Mouse (Mus musculus) ES-Bruce4 (cell line): ENCODE measurements around the gene Syde1. TPM values are rescaled to one million over a fixed set of nuclear protein-coding genes. Genes with fewer than 3 reads are reported as not detected.

Experiments
- H3K27ac ChIP-seq: 2 replicates; pipeline ENCODE4 v1.5.1; 2012; ENCODE audit warnings: low read length, inconsistent platforms; ENCODE audit not compliant: insufficient read depth
- H3K27me3 ChIP-seq: 2 replicates; pipeline ENCODE4 v1.6.1; 2012; ENCODE audit warnings: mild to moderate bottlenecking, low read length, inconsistent platforms; ENCODE audit not compliant: control insufficient read depth, poor library complexity, insufficient read depth, severe bottlenecking
- H3K36me3 ChIP-seq: 2 replicates; pipeline ENCODE4 v1.6.1; 2012; ENCODE audit warnings: inconsistent platforms, mild to moderate bottlenecking, low read length, moderate library complexity; ENCODE audit not compliant: control insufficient read depth, poor library complexity, insufficient read depth, severe bottlenecking
- H3K4me1 ChIP-seq: one replicate; pipeline ENCODE4 v1.8.1; 2011; ENCODE audit warnings: low read length; ENCODE audit not compliant: control insufficient read depth, insufficient read depth
- H3K4me3 ChIP-seq: 2 replicates; pipeline ENCODE4 v1.5.1; 2011; ENCODE audit warnings: low read depth, mild to moderate bottlenecking, low read length
- H3K9ac ChIP-seq: 2 replicates; pipeline ENCODE4 v1.6.1; 2012; ENCODE audit warnings: low read depth, mild to moderate bottlenecking, inconsistent platforms; ENCODE audit not compliant: poor library complexity, severe bottlenecking
- H3K9me3 ChIP-seq: replicated peaks from 2 replicates; pipeline ENCODE4 v1.6.1; 2012; ENCODE audit warnings: mild to moderate bottlenecking, low read length, inconsistent platforms; ENCODE audit not compliant: control insufficient read depth, poor library complexity, insufficient read depth, severe bottlenecking
- CTCF ChIP-seq: IDR thresholded peaks from one replicate; pipeline ENCODE4 v1.8.1; 2011; ENCODE audit warnings: low read depth, low read length
- EP300 ChIP-seq: IDR thresholded peaks from 2 replicates; pipeline ENCODE4 v1.6.1; 2011; ENCODE audit warnings: low read depth, low read length; ENCODE audit not compliant: insufficient read depth
- POLR2A ChIP-seq: IDR thresholded peaks from one replicate; pipeline ENCODE4 v1.8.1; 2011; ENCODE audit warnings: low read length; ENCODE audit not compliant: insufficient read depth
- polyA plus RNA-seq: library from polyadenylated mRNA; stranded (reverse); fragments of >200 nt; gene quantifications from 2 replicates; pipeline ENCODE4 v1.2.4, GENCODE M21; 2011; ENCODE audit warnings: low read depth; ENCODE audit not compliant: missing spikeins, insufficient read depth, insufficient read length

Gene Syde1
- polyA plus RNA-seq, 1 experiment, result 3.9 TPM

DNA sequence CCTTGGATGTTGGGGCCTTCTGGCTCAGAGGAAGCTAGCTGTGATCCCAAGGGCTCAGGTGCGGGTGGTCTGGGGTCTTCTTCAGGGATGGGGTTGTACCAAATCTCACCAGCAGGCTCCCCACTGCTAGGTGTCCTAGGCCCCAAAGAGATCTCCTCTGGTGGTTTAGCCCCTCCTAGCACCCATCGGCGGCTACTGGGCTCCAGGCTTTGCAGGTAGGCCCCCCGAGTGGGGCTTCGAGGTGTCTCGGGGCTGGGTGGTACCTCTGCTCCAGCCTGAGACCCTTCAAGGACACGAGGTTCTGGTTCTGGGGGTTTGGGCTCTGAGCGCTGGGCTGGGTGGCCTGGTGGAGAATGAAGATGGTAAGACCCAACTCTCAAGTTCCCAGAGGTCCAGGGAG is 1.9 kb downstream of the Syde1 start:
- no peaks in the 10 kb centered on the region for H3K27me3 ChIP-seq
- H3K4me3 ChIP-seq, result no peak overlapping the region
- no peaks in the 10 kb centered on the region for H3K36me3 ChIP-seq
- no peak overlapping the region for H3K27ac ChIP-seq
- H3K4me1 ChIP-seq, result peaks cover 3% of the 10 kb centered on the region
- no peak overlapping the region for H3K9ac ChIP-seq
- no peaks in the 10 kb centered on the region for H3K9me3 ChIP-seq
- no peak for TF ChIP-seq EP300
- TF ChIP-seq POLR2A, result no peak
- TF ChIP-seq CTCF, result no peak

DNA sequence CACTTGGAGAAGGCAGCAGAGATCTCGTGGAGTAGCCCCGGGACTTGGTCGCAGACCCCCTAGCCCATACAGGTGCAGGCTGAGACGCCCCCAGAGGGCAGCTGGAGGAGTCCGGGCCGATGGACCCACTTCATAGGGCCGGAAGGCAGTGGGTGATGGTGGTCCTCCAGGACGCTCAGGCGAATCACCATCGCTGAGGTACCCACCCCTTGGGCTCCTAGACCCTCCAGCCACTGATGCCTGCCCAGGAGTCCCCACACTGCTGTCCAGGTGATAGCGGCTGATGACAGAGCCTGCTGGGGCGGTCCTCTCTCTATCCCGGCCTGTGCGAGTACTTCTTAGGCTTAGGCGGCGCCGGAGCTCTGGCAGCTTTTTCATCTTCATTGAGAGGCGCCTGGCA is 2.5 kb downstream of the Syde1 start:
- H3K4me3 ChIP-seq, result no peak overlapping the region
- TF ChIP-seq POLR2A (no peak), EP300 (no peak), CTCF (no peak)
- H3K27ac ChIP-seq, result no peak overlapping the region
- no peaks in the 10 kb centered on the region for H3K27me3 ChIP-seq
- H3K9me3 ChIP-seq, result no peaks in the 10 kb centered on the region
- no peak overlapping the region for H3K9ac ChIP-seq
- H3K4me1 ChIP-seq, result peaks cover 3% of the 10 kb centered on the region
- no peaks in the 10 kb centered on the region for H3K36me3 ChIP-seq

DNA sequence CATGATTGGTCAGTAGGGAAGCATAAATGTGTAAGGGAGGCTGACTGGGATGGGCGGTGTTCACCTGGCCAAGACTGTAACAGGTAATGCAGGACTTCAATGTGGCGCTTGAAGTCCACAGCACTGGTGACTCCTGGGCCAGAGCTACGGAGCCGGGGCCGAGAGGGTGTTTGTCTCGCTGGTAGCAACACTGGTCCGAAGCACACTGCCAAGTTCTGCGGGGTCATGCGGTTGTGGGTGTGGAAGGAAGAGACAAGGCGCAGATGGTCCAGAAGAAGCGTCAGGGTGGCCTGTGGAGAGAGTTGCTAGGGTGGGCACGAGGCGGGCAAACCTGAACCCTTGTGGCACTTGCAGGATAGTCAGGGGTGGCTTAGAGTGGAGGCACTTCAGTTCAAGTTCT is 5.7 kb downstream of the Syde1 start:
- TF ChIP-seq POLR2A, result no peak
- TF ChIP-seq CTCF, result no peak
- TF ChIP-seq EP300, result no peak
- H3K4me1 ChIP-seq, result peaks cover 3% of the 10 kb centered on the region
- no peak overlapping the region for H3K9ac ChIP-seq

DNA sequence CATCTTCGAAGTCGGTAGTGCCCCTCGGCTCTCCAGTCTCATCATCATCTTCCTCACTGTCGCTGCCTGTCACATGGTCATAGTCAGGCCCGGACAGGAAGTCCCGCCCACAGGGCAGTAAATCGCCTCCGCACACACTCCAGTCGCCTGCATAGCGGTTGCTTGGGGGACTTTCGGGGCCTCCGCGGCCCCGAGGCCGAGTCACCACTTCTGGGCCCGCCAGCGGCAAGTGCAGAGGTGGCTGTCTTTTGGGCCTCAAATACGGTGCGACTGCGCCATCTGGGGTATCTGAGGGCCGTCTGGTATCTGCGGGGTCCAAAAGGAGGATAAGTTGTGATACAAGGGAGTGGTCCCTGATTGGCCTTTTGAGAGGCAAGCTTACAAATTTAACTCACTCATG is 6.2 kb downstream of the Syde1 start:
- H3K9me3 ChIP-seq, result no peaks in the 10 kb centered on the region
- no peak overlapping the region for H3K27ac ChIP-seq
- peak overlapping the region; percentile 43; the same call in 1 of the 2 replicates for H3K4me3 ChIP-seq
- H3K27me3 ChIP-seq, result no peaks in the 10 kb centered on the region
- H3K4me1 ChIP-seq, result peaks cover 3% of the 10 kb centered on the region
- TF ChIP-seq CTCF (no peak), POLR2A (no peak), EP300 (no peak)
- no peaks in the 10 kb centered on the region for H3K36me3 ChIP-seq
- H3K9ac ChIP-seq, result no peak overlapping the region

More for the DNA sequence above, 5.7 kb downstream of the Syde1 start:
- H3K36me3 ChIP-seq, result no peaks in the 10 kb centered on the region
- no peaks in the 10 kb centered on the region for H3K27me3 ChIP-seq
- peak overlapping the region; percentile 43 for H3K4me3 ChIP-seq
- H3K27ac ChIP-seq, result no peak overlapping the region
- H3K9me3 ChIP-seq, result no peaks in the 10 kb centered on the region

DNA sequence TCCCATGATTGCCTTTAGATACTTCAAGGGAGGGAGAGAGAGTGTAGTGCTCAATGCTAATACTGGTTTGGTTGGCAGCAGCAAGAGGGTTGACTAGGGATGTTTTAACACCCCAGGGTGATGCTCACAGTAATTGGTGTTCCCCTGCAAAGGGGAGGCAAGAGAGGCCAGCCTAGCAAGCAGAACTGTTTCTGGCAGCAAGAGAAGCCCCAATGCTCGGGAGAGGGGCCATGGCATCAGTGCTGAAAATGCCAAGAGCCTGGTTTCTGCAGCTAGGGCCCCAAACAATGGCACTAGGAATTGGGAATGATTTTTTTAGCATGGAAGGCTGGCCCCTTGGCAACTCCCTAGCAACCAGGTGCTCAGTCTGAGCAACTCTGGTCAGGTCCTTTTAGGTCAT is 6.8 kb downstream of the Syde1 start:
- no peaks in the 10 kb centered on the region for H3K9me3 ChIP-seq
- no peak overlapping the region for H3K4me3 ChIP-seq
- H3K27ac ChIP-seq, result no peak overlapping the region
- peaks cover 3% of the 10 kb centered on the region for H3K4me1 ChIP-seq
- no peak overlapping the region for H3K9ac ChIP-seq
- no peaks in the 10 kb centered on the region for H3K36me3 ChIP-seq
- H3K27me3 ChIP-seq, result no peaks in the 10 kb centered on the region
- TF ChIP-seq EP300, result no peak
- no peak for TF ChIP-seq CTCF
- no peak for TF ChIP-seq POLR2A

DNA sequence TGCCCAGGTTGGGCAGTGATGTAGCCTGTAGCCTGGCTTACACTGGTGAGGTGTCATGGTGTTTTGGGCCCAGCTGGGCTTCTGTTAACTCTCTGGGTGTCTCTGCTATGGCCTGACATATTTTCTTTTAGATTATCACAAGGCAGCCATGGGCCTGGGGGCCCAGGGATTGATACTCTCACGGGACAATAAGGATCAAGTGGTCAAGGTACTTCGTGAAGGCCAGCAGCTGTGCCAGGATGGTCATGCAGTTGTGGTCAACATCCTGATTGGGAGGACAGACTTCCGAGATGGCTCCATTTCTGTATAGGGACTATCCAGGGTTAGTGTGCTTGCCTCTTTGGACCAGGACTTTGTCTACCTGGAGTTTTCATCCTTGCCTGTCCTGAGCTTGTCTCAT is 7.8 kb downstream of the Syde1 start:
- Histone ChIP-seq H3K9ac (no peak overlapping the region), H3K4me1 (peaks cover 3% of the 10 kb centered on the region), H3K36me3 (no peaks in the 10 kb centered on the region), H3K27me3 (no peaks in the 10 kb centered on the region), H3K4me3 (no peak overlapping the region), H3K27ac (no peak overlapping the region), H3K9me3 (no peaks in the 10 kb centered on the region)
- TF ChIP-seq EP300, result no peak
- TF ChIP-seq CTCF, result no peak
- TF ChIP-seq POLR2A, result no peak
